Mouse (Mus musculus) granulocyte monocyte progenitor cell, adult 5-6 weeks (primary cell): Measurements from ENCODE around the gene Rplp1. TPM values are rescaled to one million over a fixed set of nuclear protein-coding genes. Genes with fewer than 3 reads are reported as not detected.

Experiments
- ATAC-seq: replicated peaks from 2 replicates; pipeline ENCODE4 v1.8.0; 2016; ENCODE audit warnings: mild to moderate bottlenecking, moderate TSS enrichment, inconsistent platforms; ENCODE audit not compliant: poor library complexity, severe bottlenecking
- total RNA-seq, 2 experiments: library from RNA; stranded (forward) in 1 of 2; stranded (reverse) in 1 of 2; fragments of 200-712, 200-1000 nt in 1 of 2; fragments of >200 nt in 1 of 2; fragmentation: Nextera tagmentation in 1 of 2; gene quantifications; 2 replicates each; pipeline ENCODE4 v1.2.3; 2014 to 2017

The Rplp1 gene
- total RNA-seq, 2 experiments from 2014 or later = 3,366 to 5,913 TPM

GRCm38 (mm10) chr9:61915393-61916005, 1.2 kb upstream of the Rplp1 start:
- no peak for ATAC-seq

- ATAC-seq = no peak
These were observed 567 bp upstream of the Rplp1 start for GRCm38 (mm10) chr9:61914917-61915300.

- ATAC-seq = no peak
These were observed 2.8 kb downstream of the Rplp1 start for GRCm38 (mm10) chr9:61911300-61912128.

GRCm38 (mm10) chr9:61910526-61911256, 3.7 kb downstream of the Rplp1 start:
- ATAC-seq = no peak

GRCm38 (mm10) chr9:61909633-61910032, 4.7 kb downstream of the Rplp1 start:
- no peak for ATAC-seq

GRCm38 (mm10) chr9:61908832-61909407, 5.4 kb downstream of the Rplp1 start:
- ATAC-seq = no peak

GRCm38 (mm10) chr9:61908341-61908740, 6.0 kb downstream of the Rplp1 start:
- no peak for ATAC-seq

GRCm38 (mm10) chr9:61907621-61908295, 6.6 kb downstream of the Rplp1 start:
- ATAC-seq = no peak

GRCm38 (mm10) chr9:61906912-61907311, 7.4 kb downstream of the Rplp1 start:
- ATAC-seq = peak; percentile 72

GRCm38 (mm10) chr9:61905576-61905975, 8.8 kb downstream of the Rplp1 start:
- no peak for ATAC-seq

- ATAC-seq = no peak
These were observed 10.1 kb downstream of the Rplp1 start for GRCm38 (mm10) chr9:61904201-61904600.

- no peak for ATAC-seq
These were observed 11.9 kb downstream of the Rplp1 start for GRCm38 (mm10) chr9:61902445-61902844.

- ATAC-seq = peak; percentile 69
These were observed 12.8 kb downstream of the Rplp1 start for GRCm38 (mm10) chr9:61901574-61901973.

GRCm38 (mm10) chr9:61899804-61900203, 14.5 kb downstream of the Rplp1 start:
- ATAC-seq = peak; percentile 43; the same call in 1 of the 2 replicates

- ATAC-seq = peak; percentile 61
These were observed 15.9 kb downstream of the Rplp1 start for GRCm38 (mm10) chr9:61898401-61898800.

GRCm38 (mm10) chr9:61895014-61895413, 19.3 kb downstream of the Rplp1 start:
- no peak for ATAC-seq

- no peak for ATAC-seq
These were observed 24.5 kb downstream of the Rplp1 start for GRCm38 (mm10) chr9:61889855-61890254.

- ATAC-seq = no peak
These were observed 26.5 kb downstream of the Rplp1 start for GRCm38 (mm10) chr9:61887661-61888379.

GRCm38 (mm10) chr9:61885964-61886363, 28.4 kb downstream of the Rplp1 start:
- peak; percentile 58; the same call in 1 of the 2 replicates for ATAC-seq
